Comparison of ENCODE assay signal across 8 mouse cellular contexts in the genomic region with DNA sequence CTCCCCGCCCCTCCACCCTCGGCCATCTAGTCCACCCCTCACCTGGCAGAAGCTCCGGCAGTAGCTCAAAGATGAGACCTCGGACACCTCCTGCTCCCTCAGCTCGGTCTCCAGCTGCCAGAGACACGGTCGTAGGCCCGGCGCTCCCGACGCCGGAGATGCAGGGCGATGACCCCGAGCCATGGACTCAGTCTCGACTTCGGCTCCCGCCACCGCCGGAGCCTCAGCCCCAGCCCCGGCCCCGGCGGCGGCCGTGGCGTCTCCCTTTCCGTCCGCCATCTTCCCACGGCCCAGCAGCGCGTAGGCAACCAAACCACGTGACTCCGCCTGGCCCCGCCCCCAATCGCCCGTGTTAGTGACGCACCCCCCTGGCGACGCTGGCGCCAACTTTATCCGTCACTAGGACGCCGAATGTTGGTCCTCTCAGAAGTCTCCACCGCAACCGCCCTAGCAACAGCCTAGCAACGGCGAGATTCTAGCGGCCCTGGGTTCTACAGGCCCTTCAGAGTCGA. TPM values are rescaled to one million over a fixed set of nuclear protein-coding genes. Genes with fewer than 3 reads are reported as not detected.
DNase-seq lines count a peak whose midpoint lies in the region; ATAC-seq and TF ChIP-seq lines count a peak whose summit lies in the region.

A gene (minus strand): TSS at position 292 of the 512 bp plus-strand sequence.

- peaks cover 5% of the 10 kb centered on the region; the same call in 1 of the 2 replicates for H3K27me3 ChIP-seq in heart, embryonic 12.5 days (replicated peaks)
- H3K27me3 ChIP-seq in kidney, postnatal 0 days (ENCODE audit: insufficient read depth, low read length), result no peaks in the 10 kb centered on the region
- no peaks in the 10 kb centered on the region for H3K27me3 ChIP-seq in liver, embryonic 11.5 days (replicated peaks; ENCODE audit: control insufficient read depth, insufficient read depth, low read length)
- H3K27me3 ChIP-seq in stomach, embryonic 14.5 days (ENCODE audit: control insufficient read depth, insufficient read depth, low read length), result no peaks in the 10 kb centered on the region

- WGBS in heart, embryonic 12.5 days, result under 1% methylated on average over 47 of the region's 48 CpGs
- under 1% methylated on average over 48 of the region's 48 CpGs for WGBS in kidney, postnatal 0 days
- WGBS in liver, embryonic 11.5 days, result 1% methylated on average over 44 of the region's 48 CpGs
- whole genome bisulfite sequencing in stomach, embryonic 14.5 days, result under 1% methylated on average over 48 of the region's 48 CpGs

- peaks cover 21% of the 10 kb centered on the region for H3K4me1 ChIP-seq in heart, embryonic 12.5 days (replicated peaks)
- H3K4me1 ChIP-seq in kidney, postnatal 0 days (replicated peaks; ENCODE audit: insufficient read depth, low read length), result peaks cover 13% of the 10 kb centered on the region
- peaks cover 11% of the 10 kb centered on the region for H3K4me1 ChIP-seq in liver, embryonic 11.5 days (replicated peaks; ENCODE audit: control insufficient read depth, insufficient read depth, low read length)
- peaks cover 8% of the 10 kb centered on the region; the same call in 1 of the 2 replicates for H3K4me1 ChIP-seq in stomach, embryonic 14.5 days (ENCODE audit: control insufficient read depth, insufficient read depth, low read length)

- TF ChIP-seq CTCF in kidney, postnatal 0 days (IDR thresholded peaks at IDR 0.05; ENCODE audit: low read depth), result no peak

- H3K9ac ChIP-seq in heart, embryonic 12.5 days, result peak within 1 kb of the TSS; percentile 98
- H3K9ac ChIP-seq in kidney, postnatal 0 days (ENCODE audit: low read depth, low read length), result peak within 1 kb of the TSS; percentile 95
- peak within 1 kb of the TSS; percentile 97 for H3K9ac ChIP-seq in liver, embryonic 11.5 days (ENCODE audit: low read depth, low read length)
- peak within 1 kb of the TSS; percentile 97 for H3K9ac ChIP-seq in stomach, embryonic 14.5 days (replicated peaks; ENCODE audit: low read depth, low read length)

- peak within 1 kb of the TSS; percentile 81 for H3K4me2 ChIP-seq in heart, embryonic 12.5 days
- H3K4me2 ChIP-seq in kidney, postnatal 0 days (ENCODE audit: low read length), result peak within 1 kb of the TSS; percentile 82
- peak within 1 kb of the TSS; percentile 88 for H3K4me2 ChIP-seq in liver, embryonic 11.5 days
- H3K4me2 ChIP-seq in stomach, embryonic 14.5 days (replicated peaks; ENCODE audit: low read depth, low read length), result peak within 1 kb of the TSS; percentile 92

- ATAC-seq in erythroid progenitor cell, adult 5-6 weeks (replicated peaks; ENCODE audit: low FRiP score, poor library complexity, severe bottlenecking), result peak; percentile 92
- ATAC-seq in heart, embryonic 12.5 days (ENCODE audit: insufficient number of reproducible peaks, low FRiP score), result peak; percentile 97
- peak; percentile 97 for ATAC-seq in kidney, postnatal 0 days (replicated peaks; ENCODE audit: low FRiP score, low read depth)
- ATAC-seq in liver, embryonic 11.5 days (replicated peaks; ENCODE audit: low FRiP score), result peak; percentile 92
- peak; percentile 95 for ATAC-seq in stomach, embryonic 14.5 days (ENCODE audit: insufficient number of reproducible peaks, insufficient read depth, low FRiP score, low read depth)

- peak within 1 kb of the TSS; percentile 88 for H3K27ac ChIP-seq in heart, embryonic 12.5 days (ENCODE audit: poor library complexity, severe bottlenecking)
- H3K27ac ChIP-seq in kidney, postnatal 0 days, result peak within 1 kb of the TSS; percentile 89
- H3K27ac ChIP-seq in liver, embryonic 11.5 days (ENCODE audit: low read depth, low read length), result peak within 1 kb of the TSS; percentile 94
- peak within 1 kb of the TSS; percentile 86 for H3K27ac ChIP-seq in stomach, embryonic 14.5 days (ENCODE audit: low read length)

- peak; percentile 97 for DNase-seq in CD4-positive helper T cell, adult 2 months (ENCODE audit: low read depth, low spot score)
- peak; percentile 92 for DNase-seq in brain, embryonic 18.5 days (ENCODE audit: low read depth, low spot score)
- DNase-seq in kidney, postnatal 0 days (ENCODE audit: low spot score), result peak; percentile 97
- DNase-seq in liver, embryonic 11.5 days (ENCODE audit: low spot score), result peak; percentile 99
- peak; percentile 99 for DNase-seq in naive thymus-derived CD4-positive, alpha-beta T cell, adult 2 months (ENCODE audit: low read depth)

- H3K4me3 ChIP-seq in heart, embryonic 12.5 days, result peak within 1 kb of the TSS; percentile 99
- H3K4me3 ChIP-seq in kidney, postnatal 0 days (replicated peaks; ENCODE audit: low read depth, low read length), result peak within 1 kb of the TSS; percentile 97
- peak within 1 kb of the TSS; percentile 93 for H3K4me3 ChIP-seq in liver, embryonic 11.5 days (ENCODE audit: low read depth, low read length)
- peak within 1 kb of the TSS; percentile 94 for H3K4me3 ChIP-seq in stomach, embryonic 14.5 days (ENCODE audit: low read depth, low read length)

- no peaks in the 10 kb centered on the region for H3K9me3 ChIP-seq in heart, embryonic 12.5 days (replicated peaks)
- H3K9me3 ChIP-seq in kidney, postnatal 0 days (replicated peaks; ENCODE audit: low read length), result no peaks in the 10 kb centered on the region
- no peaks in the 10 kb centered on the region for H3K9me3 ChIP-seq in liver, embryonic 11.5 days (ENCODE audit: control insufficient read depth, low read length)
- H3K9me3 ChIP-seq in stomach, embryonic 14.5 days (ENCODE audit: control insufficient read depth, low read depth, low read length), result no peaks in the 10 kb centered on the region

- H3K36me3 ChIP-seq in heart, embryonic 12.5 days, result no peaks in the 10 kb centered on the region
- no peaks in the 10 kb centered on the region for H3K36me3 ChIP-seq in kidney, postnatal 0 days (ENCODE audit: insufficient read depth, low read length)
- H3K36me3 ChIP-seq in liver, embryonic 11.5 days (ENCODE audit: control insufficient read depth, insufficient read depth, low read length), result no peaks in the 10 kb centered on the region
- no peaks in the 10 kb centered on the region for H3K36me3 ChIP-seq in stomach, embryonic 14.5 days (ENCODE audit: control insufficient read depth, insufficient read depth, low read length)

RNA-seq across cellular contexts. Expression of the gene that starts here (rescaled TPM):
- total RNA-seq in erythroid progenitor cell, adult 5-6 weeks (2015; ENCODE audit: low replicate concordance), result 17.7 and 31.9 TPM in 2 replicates
- total RNA-seq in erythroid progenitor cell, adult 5-6 weeks (2017; ENCODE audit: low replicate concordance), result 40.4 and 47.4 TPM in 2 replicates
- 23.6 and 24.1 TPM in 2 replicates for polyA plus RNA-seq in heart, embryonic 12.5 days (2016; fragmentation: Nextera tagmentation; extraction: Ambion mirVana)
- polyA plus RNA-seq in kidney, postnatal 0 days (2015; fragmentation: Nextera tagmentation; extraction: Ambion mirVana), result 11.9 and 12.3 TPM in 2 replicates
- polyA plus RNA-seq in liver, embryonic 11.5 days (2014; fragmentation: Nextera tagmentation; extraction: Ambion mirVana), result 18.8 and 19.0 TPM in 2 replicates
- 27.3 and 28.5 TPM in 2 replicates for polyA plus RNA-seq in stomach, embryonic 14.5 days (2014; fragmentation: Nextera tagmentation; extraction: Ambion mirVana)

Comparison
In these comparisons a context has a peak if more than half of its experiments do, and no peak if none do; other contexts are left out.
1. Peak in every context shown above with its lines: DNase-seq, ATAC-seq, H3K4me3 ChIP-seq and H3K27ac ChIP-seq.